Mouse (Mus musculus) adrenal gland, adult 8-10 months (tissue): ENCODE data around the gene Micu1. TPM values are rescaled to one million over a fixed set of nuclear protein-coding genes. Genes with fewer than 3 reads are reported as not detected.
A peak's percentile ranks its signal among the peaks of the same experiment; 100 is the strongest.

ENCODE experiments used
- DNase-seq: peaks from one replicate; pipeline ENCODE4 v3.0.0; 2022
- total RNA-seq, 4 experiments: library from RNA; stranded (reverse); gene quantifications; 2 replicates each; pipeline ENCODE4 v1.2.4; 2022

The Micu1 gene
- total RNA-seq, 4 experiments from 2014 or later, result 60.7 to 96.3 (median 74.9) TPM

- DNase-seq, result no peak
These were observed 206.6 kb downstream of the Micu1 start for GRCm38 (mm10) chr10:59908776-59909315.

GRCm38 (mm10) chr10:59909357-59909847, 207.1 kb downstream of the Micu1 start:
- DNase-seq, result peak; percentile 77

GRCm38 (mm10) chr10:59911091-59911490, 208.8 kb downstream of the Micu1 start:
- DNase-seq, result no peak

- no peak for DNase-seq
These were observed 209.4 kb downstream of the Micu1 start for GRCm38 (mm10) chr10:59911561-59912198.

Other genes starting within 250 kb of the Micu1 start
- gene Gm10322, start 86.4 kb upstream of the Micu1 start, total RNA-seq, result not detected
- 10 to 100 TPM; 40.4 to 61.1 (median 47.8) TPM for gene Mcu, start 85.8 kb upstream of the Micu1 start, total RNA-seq
- 10 to 100 TPM; 59.3 to 67.0 (median 62.9) TPM for gene Dnajb12, start 177.1 kb downstream of the Micu1 start, total RNA-seq
- gene Ddit4, start 249.4 kb downstream of the Micu1 start, total RNA-seq, result 10 to 100 TPM; 27.9 to 91.5 (median 34.7) TPM